In genomic region chr12:3672786-3673185, GRCm38 (mm10) we compare ENCODE assay signal across 22 mouse cellular contexts.
DNase-seq lines count a peak whose midpoint lies in the region; ATAC-seq lines count a peak whose summit lies in the region.
"Had no signal": no experiment of that assay in that cellular context is flagged by ENCODE, and none has a peak within 500 bp of the region (broad histone marks: within the 10 kb centered on the region; RNA-seq: fewer than 3 reads in every experiment).

No protein-coding gene starts in this region.

- peaks cover 6% of the 10 kb centered on the region; the same call in 1 of the 2 replicates for H3K9me3 ChIP-seq in megakaryocyte, embryonic 14.5 days
- H3K9me3 ChIP-seq: forebrain, embryonic 15.5 days; hindbrain, embryonic 10.5 days; intestine, embryonic 15.5 days; liver, embryonic 12.5 days; neural tube, embryonic 12.5 days had no signal

- H3K4me3 ChIP-seq in megakaryocyte, embryonic 14.5 days (replicated peaks): peak overlapping the region; percentile 35
- H3K4me3 ChIP-seq: forebrain, embryonic 15.5 days; hindbrain, embryonic 10.5 days; intestine, embryonic 15.5 days; left cerebral cortex, adult 2 months; liver, embryonic 12.5 days; neural tube, embryonic 12.5 days had no signal

- no peaks in the 10 kb centered on the region for H3K27me3 ChIP-seq in megakaryocyte, embryonic 14.5 days (replicated peaks)
- H3K27me3 ChIP-seq: forebrain, embryonic 15.5 days; intestine, embryonic 15.5 days; liver, embryonic 12.5 days; neural tube, embryonic 12.5 days had no signal

- intact Hi-C loops in gastrocnemius, postnatal 14 days (cut with DNase I; ENCODE audit: low total_unique reads): no loop called here
- intact Hi-C loops in gastrocnemius, postnatal 36 days (cut with DNase I): no loop called here
- intact Hi-C loops in left cerebral cortex, postnatal 14 days (cut with DNase I): no loop called here

- H3K36me3 ChIP-seq in megakaryocyte, embryonic 14.5 days (replicated peaks; ENCODE audit: low read length): peaks cover 8% of the 10 kb centered on the region
- H3K36me3 ChIP-seq: forebrain, embryonic 15.5 days; hindbrain, embryonic 10.5 days; intestine, embryonic 15.5 days; neural tube, embryonic 12.5 days had no signal

- peak; percentile 28 for DNase-seq in gastrocnemius, postnatal 14 days
- DNase-seq in gastrocnemius, postnatal 36 days: no peak
- DNase-seq in adipocyte (ENCODE audit: low spot score): peak; percentile 58
- DNase-seq in left cerebral cortex, adult 11 months (ENCODE audit: low spot score): no peak
- DNase-seq in left cerebral cortex, postnatal 14 days (ENCODE audit: low spot score in 2 of 2): no peak
- DNase-seq: B cell, adult 2 months; cerebellum, adult 2 months; cerebellum, postnatal 36 days; heart, postnatal 14 days; kidney, adult 8-10 months; liver, postnatal 0 days; thymus, postnatal 4 days had no signal

- ATAC-seq in megakaryocyte, adult 5-6 weeks (ENCODE audit: poor library complexity, severe bottlenecking): no peak
- ATAC-seq: forebrain, embryonic 15.5 days; hindbrain, embryonic 16.5 days; intestine, embryonic 15.5 days; liver, embryonic 12.5 days; liver, postnatal 0 days; midbrain, embryonic 16.5 days had no signal

- peaks cover 40% of the 10 kb centered on the region for H3K4me1 ChIP-seq in megakaryocyte, embryonic 14.5 days
- H3K4me1 ChIP-seq: forebrain, embryonic 15.5 days; intestine, embryonic 15.5 days; neural tube, embryonic 12.5 days had no signal

Comparison
In these comparisons a context has a peak if more than half of its experiments do, and no peak if none do; other contexts are left out.
1. DNase-seq: peak in gastrocnemius, postnatal 14 days (single experiment) and adipocyte (single experiment); none in gastrocnemius, postnatal 36 days (0 of 2), left cerebral cortex, adult 11 months (single experiment) and left cerebral cortex, postnatal 14 days (0 of 2).